Mouse (Mus musculus) brain, embryonic 14.5 days (tissue): ENCODE data around the gene Tnfrsf12a. TPM values are rescaled to one million over a fixed set of nuclear protein-coding genes. Genes with fewer than 3 reads are reported as not detected.

ENCODE experiments used
- DNase-seq: peaks from one replicate; pipeline ENCODE4 v3.0.0-alpha.2; 2011; ENCODE audit warnings: low read depth
- CTCF ChIP-seq: fragments of 200-500 bp; IDR thresholded peaks from 2 replicates; pipeline ENCODE4 v1.5.1; 2012; ENCODE audit warnings: inconsistent platforms, mild to moderate bottlenecking, moderate library complexity, borderline replicate concordance; ENCODE audit not compliant: insufficient read depth, insufficient read length; ENCODE audit errors: extremely low read depth
- POLR2A ChIP-seq: fragments of 200-500 bp; IDR thresholded peaks from 2 replicates; pipeline ENCODE4 v1.6.1; 2012; ENCODE audit warnings: mild to moderate bottlenecking, inconsistent platforms, borderline replicate concordance; ENCODE audit not compliant: poor library complexity, insufficient read depth, insufficient read length, severe bottlenecking; ENCODE audit errors: extremely low read depth
- polyA plus RNA-seq: library from polyadenylated mRNA; depleted of rRNA; stranded (reverse); fragments of >200 nt; gene quantifications from 2 replicates; pipeline ENCODE4 v1.2.3, GENCODE M21; 2012; rRNA removed

Gene Tnfrsf12a
- 1.7 and 2.1 TPM in 2 replicates for polyA plus RNA-seq

DNA sequence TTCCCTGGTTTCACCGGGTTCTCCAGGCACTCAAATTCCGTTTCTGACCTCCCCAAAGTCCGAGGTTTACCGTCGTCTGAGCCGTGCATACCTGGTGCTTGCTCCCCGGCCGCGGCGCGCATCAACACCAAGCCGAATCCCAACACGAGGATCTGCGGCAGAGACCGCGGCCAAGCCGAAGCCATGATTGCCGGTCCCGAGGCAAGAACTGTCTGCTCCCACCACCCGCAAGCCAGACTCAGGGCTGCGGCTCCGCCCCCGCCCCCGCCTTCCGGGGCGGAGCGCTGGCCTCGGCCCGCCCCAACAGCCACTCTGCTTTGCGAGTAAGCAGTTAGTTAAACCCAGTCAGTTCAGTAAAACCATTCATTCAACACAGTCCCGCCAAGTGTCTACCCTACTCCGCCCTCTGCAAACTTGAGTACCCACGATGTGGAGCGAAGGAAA lies at the start of gene Tnfrsf12a:
Tnfrsf12a (minus strand) TSS at position 233 of the 444 bp plus-strand sequence.
- peak; percentile 91 for DNase-seq
- TF ChIP-seq CTCF (no peak), POLR2A (peak; percentile 33; the same call in 1 of the 2 replicates)

DNA sequence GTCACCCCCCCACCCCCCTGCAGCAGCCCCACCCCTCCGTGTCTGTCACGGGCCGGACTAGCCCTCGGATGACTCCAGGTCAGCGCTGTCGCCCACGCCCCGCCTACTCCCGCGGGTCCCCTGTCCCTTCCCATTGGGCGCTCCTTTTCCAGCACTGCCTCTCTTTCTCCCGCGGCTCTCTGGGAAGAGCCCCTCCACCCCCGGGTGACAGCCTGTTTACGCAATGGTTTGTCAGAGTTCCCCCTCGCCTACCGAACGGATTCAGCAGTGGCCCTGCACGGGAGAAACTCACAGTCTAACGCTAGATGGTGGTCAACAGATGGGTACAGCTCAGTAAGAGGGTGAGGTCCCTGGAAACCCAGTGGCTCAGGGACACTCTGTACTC lies 49.5 kb upstream of the Tnfrsf12a start:
- DNase-seq: peak; percentile 84
- TF ChIP-seq CTCF (no peak; the same call in 1 of the 2 replicates), POLR2A (no peak)

DNA sequence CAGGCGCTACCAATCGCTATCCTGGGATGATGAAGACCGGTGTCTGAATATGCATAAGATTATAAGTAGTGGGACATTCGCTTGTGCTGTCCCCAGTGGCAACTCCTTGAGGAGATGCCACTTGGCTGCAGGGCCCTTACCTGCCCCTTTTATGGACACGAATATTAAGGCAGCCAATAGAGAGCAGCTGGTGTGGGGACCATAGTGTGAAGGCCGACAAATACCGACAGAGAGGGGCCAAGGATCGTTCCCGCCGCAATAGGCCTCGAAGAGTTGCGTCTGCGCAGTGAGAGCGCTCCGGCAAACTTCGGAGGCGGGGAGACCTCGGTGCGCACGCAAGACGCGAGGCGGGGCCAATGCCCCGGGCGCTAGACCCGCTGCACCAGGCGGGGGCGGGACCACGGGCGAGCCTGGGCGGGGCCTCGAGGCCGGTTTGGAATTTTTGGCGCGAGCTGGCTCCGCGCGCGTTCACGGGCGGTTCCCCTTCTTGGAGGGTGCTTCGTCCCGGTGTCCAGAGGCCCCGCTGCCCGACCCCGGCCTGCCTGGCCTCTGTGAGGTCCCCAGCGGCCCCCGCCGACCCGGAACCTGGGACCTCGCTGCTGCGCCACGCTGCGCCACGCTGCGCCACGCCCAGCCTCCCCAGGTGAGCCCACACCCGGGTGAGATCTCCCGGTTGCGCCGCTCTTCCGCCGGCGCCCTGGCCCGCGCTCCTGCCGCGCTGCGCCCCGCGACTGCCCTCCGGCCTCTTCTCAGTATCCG lies 48.9 kb upstream of the Tnfrsf12a start, which contains the start of gene Pkmyt1:
Pkmyt1 (plus strand) TSS at position 338 of the 759 bp plus-strand sequence.
- no peak; the same call in 1 of the 2 replicates for TF ChIP-seq POLR2A
- no peak for TF ChIP-seq CTCF
- DNase-seq: peak; percentile 96

DNA sequence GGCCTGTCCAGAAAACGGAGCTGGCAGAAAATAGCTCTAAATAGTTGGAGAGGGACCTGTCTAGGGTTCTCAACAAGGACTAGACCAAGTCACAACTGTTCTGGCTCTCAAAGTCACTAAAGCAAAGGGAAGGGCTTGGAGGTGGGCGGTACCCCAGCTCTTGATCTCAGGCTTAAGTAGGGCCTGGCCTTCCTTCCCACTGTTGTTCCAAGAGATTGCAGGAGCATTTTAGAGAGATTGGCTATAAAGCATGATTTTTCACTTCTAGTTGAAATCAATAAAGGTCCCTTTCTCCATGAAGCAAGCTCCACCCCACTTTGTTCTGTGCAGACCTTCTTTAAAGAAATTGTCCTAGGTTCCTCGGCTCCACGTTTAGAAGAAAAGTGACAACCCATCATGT lies 48.2 kb upstream of the Tnfrsf12a start:
- no peak for TF ChIP-seq CTCF
- no peak for TF ChIP-seq POLR2A
- DNase-seq: no peak

DNA sequence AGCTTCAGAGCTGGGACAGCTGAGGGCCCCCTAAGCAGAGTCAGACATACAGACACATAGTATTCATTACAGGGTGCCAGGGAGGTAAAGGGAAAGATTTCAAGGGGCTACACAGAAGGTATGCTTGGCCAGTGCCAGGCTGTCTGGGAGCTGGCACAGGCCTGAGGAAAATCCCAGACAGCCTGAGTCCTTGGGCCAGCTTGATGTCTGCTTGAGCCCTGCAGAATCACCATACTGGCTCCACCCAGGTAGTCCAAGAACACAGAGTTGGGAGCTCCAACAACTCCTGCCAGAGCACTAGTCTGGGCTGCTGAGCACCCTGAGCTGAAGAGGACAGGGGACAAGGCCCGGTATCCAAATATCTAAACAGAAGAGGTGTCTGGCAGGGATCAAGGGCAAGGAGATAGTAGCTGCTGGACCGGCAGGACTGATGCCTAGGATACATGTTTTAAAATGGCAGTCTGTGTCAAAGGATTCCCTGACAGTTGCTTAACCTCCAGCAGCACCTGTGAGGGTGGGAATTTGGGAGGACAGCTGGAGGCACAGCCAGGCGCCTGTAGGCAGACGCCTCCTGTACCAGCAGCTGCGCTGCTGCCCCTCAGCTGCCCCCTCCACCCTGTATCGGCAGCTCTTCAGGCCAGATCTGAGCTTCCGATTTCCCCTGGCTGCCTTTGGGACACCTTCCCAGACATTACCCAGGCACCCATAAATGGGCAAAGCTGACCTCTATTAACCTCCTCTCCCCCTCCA lies 45.3 kb upstream of the Tnfrsf12a start, which contains the start of gene 1520401A03Rik:
1520401A03Rik (minus strand) TSS at position 408 of the 750 bp plus-strand sequence.
- TF ChIP-seq POLR2A (no peak), CTCF (no peak)
- DNase-seq: no peak

DNA sequence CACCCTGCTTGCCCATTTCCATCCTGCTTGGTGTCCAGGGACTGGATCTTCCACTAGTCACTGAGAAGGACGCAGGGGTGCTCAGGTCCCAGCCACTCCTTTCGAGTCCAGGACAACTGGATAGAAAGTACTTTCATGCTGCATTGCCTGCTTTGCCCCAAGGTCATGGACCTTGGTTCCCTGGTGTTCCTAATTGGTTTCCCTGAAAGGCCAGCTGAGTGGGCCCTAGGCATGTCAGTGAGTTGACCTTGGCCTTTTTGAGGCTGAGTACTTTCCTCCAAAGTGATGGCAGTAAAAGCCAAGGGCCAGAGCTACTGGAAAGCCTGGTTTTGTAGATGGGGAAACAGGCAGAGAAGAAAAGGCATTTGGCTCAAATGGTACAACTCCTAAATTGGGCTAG lies 44.6 kb upstream of the Tnfrsf12a start:
- TF ChIP-seq POLR2A (no peak), CTCF (no peak)
- DNase-seq: no peak

DNA sequence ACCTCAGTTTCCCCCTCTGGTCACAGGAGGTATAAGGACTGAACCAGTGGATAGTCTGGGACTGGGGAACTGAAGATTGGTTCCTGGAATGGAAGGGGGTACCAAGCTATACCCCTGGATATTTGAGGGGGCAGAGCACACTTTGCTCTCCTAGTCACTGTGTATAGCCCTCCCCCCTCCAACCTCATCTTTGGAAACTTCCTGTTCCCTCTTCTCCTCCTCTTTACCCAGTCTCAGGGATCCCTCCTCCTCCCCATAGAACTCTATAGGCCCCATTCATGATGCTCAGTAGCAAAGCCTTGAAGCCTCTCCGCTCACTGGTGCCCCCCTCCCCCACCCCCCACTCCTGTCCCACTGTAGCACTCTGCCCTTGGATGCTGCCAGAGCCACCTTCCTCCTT lies 42.2 kb upstream of the Tnfrsf12a start:
- TF ChIP-seq CTCF: no peak
- DNase-seq: no peak

DNA sequence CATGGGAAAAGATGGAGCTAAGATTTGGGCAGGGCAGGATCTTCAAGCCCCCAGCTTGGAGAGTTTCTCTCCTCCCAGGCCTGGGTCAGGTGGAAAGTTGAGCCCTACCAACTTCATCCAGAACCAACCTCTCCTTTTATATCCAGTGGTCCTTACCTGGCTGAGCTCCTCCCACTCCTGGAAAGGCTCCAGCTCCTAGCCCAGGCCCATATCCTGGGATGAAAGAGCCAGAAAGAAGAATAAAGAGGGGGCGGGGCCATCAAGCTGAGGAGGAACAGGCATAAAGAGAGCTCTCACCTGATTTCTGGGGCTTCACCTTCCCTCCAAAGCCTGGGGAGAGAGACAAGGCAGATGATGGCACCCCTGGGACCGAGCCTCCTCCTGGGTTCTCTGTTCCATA lies 39.7 kb upstream of the Tnfrsf12a start:
- DNase-seq: no peak
- no peak for TF ChIP-seq POLR2A
- no peak for TF ChIP-seq CTCF

DNA sequence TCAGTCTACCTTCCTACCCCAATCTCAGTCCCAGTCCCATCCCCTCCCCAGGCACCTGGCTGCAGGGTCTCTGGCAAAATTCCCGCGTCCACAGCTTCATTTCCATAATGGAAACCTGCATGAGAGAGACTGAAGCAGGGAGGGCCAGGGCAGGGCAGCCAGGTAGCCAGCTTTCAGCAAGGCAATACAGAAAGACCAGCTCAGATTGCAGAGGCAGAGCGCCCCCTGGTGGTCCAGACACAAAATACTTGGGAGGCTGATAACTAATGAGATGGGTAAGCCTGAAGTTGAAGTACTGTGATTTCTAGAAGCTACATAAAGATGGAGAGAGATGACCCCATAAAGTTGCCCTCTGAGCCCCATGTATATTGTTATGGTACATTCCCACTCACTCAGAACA lies 28.9 kb upstream of the Tnfrsf12a start:
- DNase-seq: peak; percentile 83
- TF ChIP-seq POLR2A (no peak), CTCF (peak; percentile 93)

DNA sequence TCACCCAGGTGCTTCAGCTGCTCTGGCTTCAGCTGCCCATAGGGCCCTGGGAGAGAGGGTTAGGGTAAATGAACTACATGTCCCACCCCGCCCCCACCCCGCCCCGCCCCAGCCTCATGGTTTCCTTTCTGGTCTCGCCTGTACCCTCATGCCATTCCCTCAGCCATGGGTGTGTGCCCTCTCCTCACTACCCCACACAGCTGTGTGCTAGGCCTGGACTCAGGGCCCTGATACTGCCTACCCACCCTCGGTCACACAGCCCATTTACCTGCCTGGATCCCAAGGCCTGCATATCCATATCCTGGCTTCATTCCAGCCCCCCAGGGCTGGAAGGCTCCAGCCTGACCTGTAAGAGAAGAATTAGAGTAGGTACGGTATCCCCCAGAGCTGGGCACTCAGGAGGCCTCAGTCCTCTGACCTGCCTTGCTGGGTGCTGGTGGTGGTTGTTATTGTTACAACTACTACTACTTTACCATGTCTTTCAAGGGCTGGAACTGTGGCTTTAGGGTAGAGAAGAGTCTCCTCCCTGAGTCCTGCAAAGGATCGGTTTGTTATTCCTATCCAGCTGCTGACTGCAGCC lies 28.3 kb upstream of the Tnfrsf12a start:
- TF ChIP-seq CTCF (no peak), POLR2A (no peak)
- no peak for DNase-seq

DNA sequence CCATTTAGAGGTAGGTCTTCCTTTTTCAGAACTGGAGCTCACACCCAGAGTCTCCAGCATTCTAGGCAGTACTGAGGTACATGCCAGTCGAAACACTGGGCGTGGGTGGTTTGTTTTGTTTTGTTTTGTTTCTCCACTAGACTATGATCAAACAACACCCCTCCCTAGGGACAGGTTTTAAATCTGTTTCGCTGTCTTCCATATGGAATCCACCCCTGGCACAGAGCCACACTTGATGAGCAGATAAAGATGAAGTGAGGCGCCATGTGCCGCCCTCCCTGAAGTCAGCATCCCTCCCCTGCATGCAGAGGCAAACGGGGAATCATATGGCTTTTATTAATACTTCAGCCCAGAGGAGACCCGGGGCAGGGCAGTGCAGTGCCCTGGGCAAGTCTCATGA lies 27.5 kb upstream of the Tnfrsf12a start:
- DNase-seq: peak; percentile 64

DNA sequence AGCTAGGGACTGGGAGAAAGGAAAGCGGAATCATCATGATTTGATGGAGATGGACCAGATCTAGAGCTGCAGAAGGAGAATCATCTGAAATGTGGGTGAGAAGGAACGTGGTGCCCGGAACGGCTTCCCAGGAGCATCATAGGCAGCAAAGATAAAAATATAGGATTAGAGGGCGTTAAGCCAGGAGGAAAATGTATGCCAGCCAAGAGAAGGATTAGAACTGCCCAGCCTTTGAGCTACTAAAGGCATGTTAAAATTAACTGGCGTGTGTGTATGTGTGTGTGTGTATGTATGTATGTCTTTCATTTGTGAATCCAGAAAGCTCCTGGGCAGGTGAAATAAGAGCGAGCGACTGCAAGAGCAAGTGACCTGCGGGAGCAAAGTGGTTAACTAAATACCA lies 26.0 kb upstream of the Tnfrsf12a start:
- no peak for DNase-seq
- TF ChIP-seq CTCF (no peak), POLR2A (no peak)

More for the DNA sequence above, 27.5 kb upstream of the Tnfrsf12a start:
- no peak for TF ChIP-seq POLR2A
- no peak for TF ChIP-seq CTCF

DNA sequence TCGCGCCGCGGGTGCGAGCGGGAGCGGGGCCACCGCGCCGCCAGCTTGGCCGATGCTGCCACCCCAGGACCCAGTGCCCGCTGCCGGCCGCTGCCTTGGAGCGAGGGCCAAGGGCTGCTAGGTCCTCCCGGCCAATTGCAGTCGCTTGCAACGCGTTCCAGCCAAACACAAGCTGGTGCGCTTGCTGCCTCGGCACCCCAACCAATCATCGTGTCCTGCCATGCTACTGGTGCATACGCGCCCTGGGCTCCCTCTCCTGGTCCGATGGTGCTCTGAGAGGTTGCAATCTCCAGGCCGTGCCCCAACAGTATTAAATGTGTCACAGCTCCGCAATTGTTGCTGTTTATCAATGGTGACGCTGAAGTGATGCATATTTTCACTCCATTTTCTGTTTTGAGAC lies 22.8 kb upstream of the Tnfrsf12a start:
- TF ChIP-seq CTCF (peak; percentile 65), POLR2A (0 out of 2 replicates have a peak, but pooled peaks have one; percentile 10)
- DNase-seq: peak; percentile 95
